Mouse (Mus musculus) hindbrain, embryonic 12.5 days (tissue): ENCODE results near the gene Pla2g3. TPM values are rescaled to one million over a fixed set of nuclear protein-coding genes. Genes with fewer than 3 reads are reported as not detected.

Experiments
- ATAC-seq: fragments of 200-750 bp; cut with Nextera tagmentation; 2 replicates; pipeline ENCODE4 v1.8.0; 2017; ENCODE audit warnings: moderate TSS enrichment; ENCODE audit not compliant: low FRiP score
- H3K27ac ChIP-seq: fragments of 300-500 bp; sonication (generic); 2 replicates; pipeline ENCODE4 v1.5.1; 2016; ENCODE audit warnings: mild to moderate bottlenecking
- H3K27me3 ChIP-seq: fragments of 300-500 bp; sonication (generic); 2 replicates; pipeline ENCODE4 v1.6.1; 2016; ENCODE audit warnings: mild to moderate bottlenecking
- H3K36me3 ChIP-seq: fragments of 300-500 bp; sonication (generic); 2 replicates; pipeline ENCODE4 v1.6.1; 2016; ENCODE audit warnings: mild to moderate bottlenecking
- H3K4me1 ChIP-seq: fragments of 300-500 bp; sonication (generic); 2 replicates; pipeline ENCODE4 v1.6.1; 2016
- H3K4me2 ChIP-seq: fragments of 300-500 bp; sonication (generic); replicated peaks from 2 replicates; pipeline ENCODE4 v1.6.1; 2016; ENCODE audit warnings: mild to moderate bottlenecking
- H3K4me3 ChIP-seq: fragments of 300-500 bp; sonication (generic); 2 replicates; pipeline ENCODE4 v1.5.1; 2016; ENCODE audit warnings: mild to moderate bottlenecking
- H3K9ac ChIP-seq: fragments of 300-500 bp; sonication (generic); 2 replicates; pipeline ENCODE4 v1.6.1; 2016; ENCODE audit warnings: mild to moderate bottlenecking, moderate library complexity
- H3K9me3 ChIP-seq: fragments of 300-500 bp; sonication (generic); replicated peaks from 2 replicates; pipeline ENCODE4 v1.6.1; 2016; ENCODE audit warnings: mild to moderate bottlenecking
- WGBS: fragments of 180-500 bp; shearing (Covaris S2); methylation state at CpG from one replicate; pipeline ENCODE4 v1.1.7; 2016; 5-methylcytosine and 5-hydroxymethylcytosine counted together
- polyA plus RNA-seq: library from polyadenylated mRNA; unstranded; fragments of >200 nt; fragmentation: Nextera tagmentation; extraction: Ambion mirVana; gene quantifications from 2 replicates; pipeline ENCODE4 v1.2.1, GENCODE M21; 2016

Pla2g3 gene
- 0.81 and 1.2 TPM in 2 replicates for polyA plus RNA-seq

GRCm38 (mm10) chr11:3487952-3488570, at the start of gene Pla2g3:
Pla2g3 (plus strand) TSS chr11:3488284.
- peaks cover 8% of the 10 kb centered on the region; the same call in 1 of the 2 replicates for H3K4me1 ChIP-seq
- ATAC-seq: no peak
- no peaks in the 10 kb centered on the region for H3K36me3 ChIP-seq
- 28% methylated on average over 11 of the region's 11 CpGs for WGBS
- no peaks in the 10 kb centered on the region for H3K27me3 ChIP-seq
- H3K4me3 ChIP-seq: no peak within 1 kb of the TSS
- no peak within 1 kb of the TSS for H3K4me2 ChIP-seq
- no peak within 1 kb of the TSS for H3K27ac ChIP-seq
- H3K9me3 ChIP-seq: no peaks in the 10 kb centered on the region
- H3K9ac ChIP-seq: no peak within 1 kb of the TSS

GRCm38 (mm10) chr11:3441696-3442443, 46.2 kb upstream of the Pla2g3 start:
- Histone ChIP-seq H3K9me3 (no peaks in the 10 kb centered on the region), H3K27ac (no peak overlapping the region), H3K4me2 (no peak overlapping the region), H3K36me3 (peaks cover 6% of the 10 kb centered on the region; the same call in 1 of the 2 replicates), H3K27me3 (no peaks in the 10 kb centered on the region), H3K4me1 (no peaks in the 10 kb centered on the region), H3K9ac (no peak overlapping the region), H3K4me3 (no peak overlapping the region)
- no peak for ATAC-seq

GRCm38 (mm10) chr11:3442677-3443076, 45.4 kb upstream of the Pla2g3 start:
- Histone ChIP-seq H3K27me3 (no peaks in the 10 kb centered on the region), H3K9me3 (no peaks in the 10 kb centered on the region), H3K36me3 (peaks cover 4% of the 10 kb centered on the region; the same call in 1 of the 2 replicates), H3K4me2 (no peak overlapping the region), H3K9ac (no peak overlapping the region), H3K4me1 (no peaks in the 10 kb centered on the region), H3K27ac (no peak overlapping the region), H3K4me3 (no peak overlapping the region)
- WGBS: 84% methylated on average over 4 of the region's 4 CpGs
- no peak for ATAC-seq

DNA sequence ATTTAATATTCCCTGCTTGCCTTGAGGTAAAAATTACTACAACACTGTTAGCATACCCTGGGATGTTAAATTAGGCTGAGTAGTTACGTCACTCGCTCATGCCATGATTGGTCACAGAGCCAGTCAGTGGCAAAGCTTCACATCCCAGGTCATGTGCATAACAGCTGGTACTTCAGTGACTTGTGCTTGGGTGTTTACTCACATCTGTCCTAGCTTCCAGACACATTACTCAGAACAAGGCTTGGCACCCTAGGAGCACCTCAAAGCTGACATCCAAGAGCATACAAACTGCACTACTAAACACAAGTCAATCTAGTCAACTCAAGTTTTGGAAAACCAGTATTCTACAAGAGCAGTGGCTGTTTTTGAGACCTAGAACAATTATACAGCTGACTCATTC, 45.0 kb upstream of the Pla2g3 start:
- WGBS: 92% methylated on average over 2 of the region's 2 CpGs
- Histone ChIP-seq H3K4me2 (no peak overlapping the region), H3K4me1 (no peaks in the 10 kb centered on the region), H3K9me3 (no peaks in the 10 kb centered on the region), H3K27me3 (no peaks in the 10 kb centered on the region), H3K4me3 (no peak overlapping the region), H3K36me3 (no peaks in the 10 kb centered on the region), H3K27ac (no peak overlapping the region), H3K9ac (no peak overlapping the region)
- no peak for ATAC-seq

DNA sequence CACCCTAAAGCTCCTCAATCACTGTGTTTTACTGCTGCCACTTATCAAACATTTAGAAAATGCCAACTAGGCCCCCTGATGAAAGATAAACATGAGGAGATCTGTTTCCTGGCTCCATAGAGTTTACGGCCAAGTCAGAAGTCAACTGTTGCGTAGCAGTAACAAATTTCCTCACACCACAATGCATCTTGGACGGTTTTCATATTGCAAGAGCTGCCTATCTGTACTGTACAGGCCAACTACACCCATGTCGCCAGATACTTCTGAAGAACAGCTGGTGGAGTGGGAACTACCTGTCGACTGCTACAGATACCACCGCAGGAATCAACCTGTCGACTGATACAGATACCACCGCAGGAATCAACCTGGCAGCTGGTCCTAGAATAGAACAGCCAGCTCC, 43.2 kb upstream of the Pla2g3 start:
- Histone ChIP-seq H3K27me3 (no peaks in the 10 kb centered on the region), H3K4me3 (no peak overlapping the region), H3K4me2 (no peak overlapping the region), H3K9me3 (no peaks in the 10 kb centered on the region), H3K4me1 (no peaks in the 10 kb centered on the region), H3K36me3 (no peaks in the 10 kb centered on the region), H3K27ac (no peak overlapping the region), H3K9ac (no peak overlapping the region)
- WGBS: 92% methylated on average over 8 of the region's 8 CpGs
- ATAC-seq: no peak

DNA sequence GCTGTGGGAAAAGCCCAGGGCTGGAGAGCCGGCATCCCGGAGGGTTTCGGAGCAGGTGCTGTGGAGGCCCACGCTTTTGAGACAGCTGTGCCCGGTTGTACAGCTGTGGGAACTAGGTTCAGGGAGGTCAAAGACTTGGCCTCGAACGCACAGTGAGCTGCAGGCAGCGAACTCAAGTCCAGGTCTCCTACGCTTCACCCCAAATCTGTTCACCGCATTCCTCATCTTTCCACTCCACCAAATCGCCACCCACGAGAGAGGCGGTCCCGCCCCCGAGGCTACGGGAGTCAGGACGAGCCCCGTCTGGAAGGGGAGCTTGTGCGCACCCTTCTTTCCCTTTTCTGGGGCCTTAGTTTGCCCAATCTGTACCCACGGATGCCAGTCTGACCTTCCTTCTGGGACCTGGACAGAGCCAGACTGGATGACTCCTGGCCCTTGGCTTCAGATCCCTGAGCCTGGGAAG, 36.4 kb upstream of the Pla2g3 start:
- peaks cover 18% of the 10 kb centered on the region for H3K4me1 ChIP-seq
- H3K27ac ChIP-seq: peak overlapping the region; percentile 91
- H3K4me3 ChIP-seq: peak overlapping the region; percentile 76
- H3K9me3 ChIP-seq: no peaks in the 10 kb centered on the region
- H3K27me3 ChIP-seq: no peaks in the 10 kb centered on the region
- H3K9ac ChIP-seq: peak overlapping the region; percentile 85
- peak overlapping the region; percentile 62 for H3K4me2 ChIP-seq
- WGBS: 1% methylated on average over 20 of the region's 20 CpGs
- no peak; the same call in 1 of the 2 replicates for ATAC-seq
- H3K36me3 ChIP-seq: 0 out of 2 replicates have a peak, but pooled peaks cover 11% of the 10 kb centered on the region

- no peaks in the 10 kb centered on the region for H3K27me3 ChIP-seq
- peaks cover 18% of the 10 kb centered on the region for H3K4me1 ChIP-seq
- WGBS: under 1% methylated on average over 45 of the region's 45 CpGs
- H3K27ac ChIP-seq: peak within 1 kb of the TSS; percentile 91
- no peaks in the 10 kb centered on the region for H3K9me3 ChIP-seq
- H3K4me2 ChIP-seq: peak within 1 kb of the TSS; percentile 62
- H3K4me3 ChIP-seq: peak within 1 kb of the TSS; percentile 76
- ATAC-seq: peak; percentile 96
- 0 out of 2 replicates have a peak, but pooled peaks cover 14% of the 10 kb centered on the region for H3K36me3 ChIP-seq
- H3K9ac ChIP-seq: peak within 1 kb of the TSS; percentile 85
Measured at GRCm38 (mm10) chr11:3452167-3452639, 35.9 kb upstream of the Pla2g3 start, which contains the start of gene Rnf185. Rnf185 (minus strand) TSS chr11:3452363.

GRCm38 (mm10) chr11:3452769-3453168, 35.3 kb upstream of the Pla2g3 start:
- peak overlapping the region; percentile 76 for H3K4me3 ChIP-seq
- 0% methylated on average over 9 of the region's 9 CpGs for WGBS
- H3K36me3 ChIP-seq: 0 out of 2 replicates have a peak, but pooled peaks cover 19% of the 10 kb centered on the region
- ATAC-seq: peak; percentile 68
- peak overlapping the region; percentile 91 for H3K27ac ChIP-seq
- H3K9ac ChIP-seq: peak overlapping the region; percentile 85
- H3K27me3 ChIP-seq: no peaks in the 10 kb centered on the region
- H3K9me3 ChIP-seq: no peaks in the 10 kb centered on the region
- peaks cover 18% of the 10 kb centered on the region for H3K4me1 ChIP-seq
- H3K4me2 ChIP-seq: peak overlapping the region; percentile 62

DNA sequence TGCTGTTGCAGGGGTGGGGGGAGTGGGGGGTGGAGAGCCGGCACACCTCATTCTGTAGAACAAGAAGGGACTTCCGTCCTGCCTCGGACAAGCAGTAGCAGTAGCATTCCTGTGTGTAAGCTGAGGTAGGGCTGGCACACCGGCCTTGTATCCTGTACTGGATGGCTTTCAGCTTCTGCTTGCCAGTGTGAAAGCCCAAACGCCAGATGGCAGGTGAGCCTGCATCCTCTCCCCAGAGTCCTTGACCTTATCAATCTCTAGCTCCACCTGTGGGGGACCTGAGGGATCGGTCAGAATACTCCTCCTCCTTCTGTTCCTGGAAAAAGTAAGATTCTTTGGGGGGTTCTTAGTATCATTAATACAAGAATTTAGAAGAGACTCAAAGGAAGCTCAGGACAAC, 34.6 kb upstream of the Pla2g3 start:
- H3K4me1 ChIP-seq: peaks cover 18% of the 10 kb centered on the region
- H3K27me3 ChIP-seq: no peaks in the 10 kb centered on the region
- no peak overlapping the region for H3K4me3 ChIP-seq
- no peak overlapping the region for H3K27ac ChIP-seq
- peak overlapping the region; percentile 62 for H3K4me2 ChIP-seq
- H3K9me3 ChIP-seq: no peaks in the 10 kb centered on the region
- WGBS: 75% methylated on average over 6 of the region's 6 CpGs
- H3K36me3 ChIP-seq: 0 out of 2 replicates have a peak, but pooled peaks cover 19% of the 10 kb centered on the region
- no peak for ATAC-seq
- H3K9ac ChIP-seq: no peak overlapping the region

DNA sequence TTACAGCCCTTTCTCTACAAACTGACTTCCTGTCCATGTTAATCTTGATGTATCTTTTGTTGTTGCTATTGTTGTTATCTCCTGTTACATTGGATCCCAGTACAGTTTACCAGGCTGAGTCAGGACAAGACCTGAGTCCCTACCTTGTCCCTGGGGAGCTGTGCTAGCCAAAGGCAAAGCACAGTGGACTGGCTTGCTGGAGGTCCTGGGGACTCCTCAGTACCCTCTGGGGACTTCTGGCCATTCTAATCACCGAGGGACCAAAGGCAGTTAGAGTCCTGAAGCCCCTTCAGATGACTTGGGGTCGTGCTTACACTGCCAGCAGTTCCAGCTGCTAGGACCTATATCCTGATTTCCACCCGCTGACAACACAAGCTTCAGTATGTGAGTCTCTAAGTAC, 33.6 kb upstream of the Pla2g3 start:
- Histone ChIP-seq H3K9me3 (no peaks in the 10 kb centered on the region), H3K4me3 (no peak overlapping the region), H3K4me2 (no peak overlapping the region), H3K9ac (no peak overlapping the region), H3K36me3 (0 out of 2 replicates have a peak, but pooled peaks cover 19% of the 10 kb centered on the region), H3K27ac (no peak overlapping the region), H3K27me3 (no peaks in the 10 kb centered on the region), H3K4me1 (peaks cover 18% of the 10 kb centered on the region)
- 88% methylated on average over 3 of the region's 3 CpGs for WGBS
- no peak for ATAC-seq

DNA sequence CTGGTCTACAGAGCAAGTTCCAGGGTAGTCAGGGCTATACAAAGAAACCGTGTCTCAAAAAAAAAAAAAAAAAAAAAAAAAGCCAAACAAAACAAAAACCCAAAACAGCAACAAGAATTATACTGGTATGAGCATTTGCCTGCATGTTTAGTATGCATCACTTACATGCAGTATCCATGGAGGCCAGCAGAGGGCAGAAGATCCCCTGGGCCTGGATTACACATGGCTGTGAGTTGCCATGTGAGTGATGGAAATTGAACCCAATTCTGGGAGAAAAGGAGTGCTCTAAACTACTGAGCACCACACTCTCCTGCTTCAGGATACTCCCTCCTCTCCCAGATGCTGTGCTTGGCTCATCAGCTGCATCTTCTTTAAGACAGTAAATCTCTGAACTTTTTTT, 31.7 kb upstream of the Pla2g3 start:
- Histone ChIP-seq H3K36me3 (0 out of 2 replicates have a peak, but pooled peaks cover 19% of the 10 kb centered on the region), H3K4me3 (no peak overlapping the region), H3K4me2 (no peak overlapping the region), H3K9ac (no peak overlapping the region), H3K9me3 (no peaks in the 10 kb centered on the region), H3K27ac (no peak overlapping the region), H3K27me3 (no peaks in the 10 kb centered on the region), H3K4me1 (peaks cover 8% of the 10 kb centered on the region)
- no peak for ATAC-seq
- WGBS: 30% methylated on average over 1 of the region's 1 CpGs

GRCm38 (mm10) chr11:3458428-3459104, 29.5 kb upstream of the Pla2g3 start:
- no peak overlapping the region for H3K4me2 ChIP-seq
- WGBS: 81% methylated on average over 8 of the region's 13 CpGs
- H3K4me1 ChIP-seq: peaks cover under 1% of the 10 kb centered on the region; the same call in 1 of the 2 replicates
- H3K9ac ChIP-seq: no peak overlapping the region
- ATAC-seq: no peak
- H3K27ac ChIP-seq: no peak overlapping the region
- no peaks in the 10 kb centered on the region for H3K9me3 ChIP-seq
- no peaks in the 10 kb centered on the region for H3K27me3 ChIP-seq
- H3K4me3 ChIP-seq: no peak overlapping the region
- H3K36me3 ChIP-seq: 0 out of 2 replicates have a peak, but pooled peaks cover 19% of the 10 kb centered on the region
